Mouse (Mus musculus): ENCODE measurements around the gene Olfr846. TPM values are rescaled to one million over a fixed set of nuclear protein-coding genes. Genes with fewer than 3 reads are reported as not detected.

The Olfr846 gene
- total RNA-seq (2021) = not detected in 2 replicates
- long read RNA-seq, experiment 1 = 0 reads
- long read RNA-seq, experiment 2 = 0 reads

DNA sequence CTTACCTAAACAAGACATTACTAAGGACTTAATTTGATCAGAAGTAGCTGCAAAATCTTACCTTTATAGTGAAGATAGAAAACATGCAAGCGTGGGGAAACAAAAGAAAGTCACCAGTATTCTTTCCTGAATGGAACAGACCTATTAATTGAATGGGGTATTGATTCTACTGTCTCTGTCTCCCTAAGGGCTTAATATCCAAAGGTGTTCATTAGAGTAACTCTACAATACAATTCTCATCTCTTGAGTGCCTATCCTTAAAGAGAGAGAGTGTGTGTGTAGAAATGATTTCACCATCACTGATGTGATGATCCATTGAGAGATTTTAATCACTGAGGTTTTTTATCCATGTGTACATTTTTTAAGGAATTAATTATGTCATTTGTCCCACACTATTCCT, at the start of gene Olfr846:
Gene Olfr846, minus strand, starts transcription at position 101 of the 400 bp plus-strand sequence.
- DNase-seq = no peak

DNA sequence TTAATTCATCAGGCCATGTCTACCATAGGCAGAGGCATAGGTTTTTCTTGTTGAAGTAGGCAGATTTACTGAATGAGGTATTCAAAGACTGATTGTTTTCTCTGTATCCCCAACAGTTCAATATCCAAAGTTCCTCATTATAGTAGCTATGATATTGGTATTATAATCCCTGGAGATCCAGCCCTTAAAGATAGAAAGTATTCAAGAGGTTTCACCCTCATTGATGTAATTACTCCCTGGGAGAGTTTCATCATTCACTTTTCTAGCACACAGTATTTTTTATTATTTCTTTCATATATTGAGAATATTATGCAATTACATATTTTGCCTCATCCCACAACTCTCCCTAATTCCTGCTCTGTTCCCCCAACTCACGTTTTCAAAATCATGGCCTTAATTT, 14.8 kb upstream of the Olfr846 start, which contains the start of gene Olfr847:
Gene Olfr847, minus strand, starts transcription at position 101 of the 400 bp plus-strand sequence.
- DNase-seq = no peak

DNA sequence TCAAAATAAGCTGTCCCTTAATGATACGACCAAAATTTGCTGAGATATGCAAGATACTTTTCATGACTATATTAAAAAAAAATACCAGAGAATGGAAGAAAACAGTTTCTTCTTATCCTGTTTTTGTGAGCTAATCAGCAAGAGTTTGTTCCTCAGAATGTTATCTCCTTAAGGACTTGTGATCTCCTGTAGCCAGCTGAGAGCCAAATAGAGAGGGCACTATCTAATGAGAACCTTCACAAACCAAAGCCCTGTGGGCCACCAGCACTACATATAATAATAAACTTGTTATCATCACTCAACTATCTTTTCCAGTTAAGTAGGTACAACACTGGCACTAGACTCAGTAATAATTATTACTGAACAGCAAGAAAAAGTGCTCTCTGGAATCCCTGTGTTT, 27.6 kb downstream of the Olfr846 start, which contains the start of gene Olfr845:
Gene Olfr845, plus strand, starts transcription at position 301 of the 400 bp plus-strand sequence.
- DNase-seq = no peak

DNA sequence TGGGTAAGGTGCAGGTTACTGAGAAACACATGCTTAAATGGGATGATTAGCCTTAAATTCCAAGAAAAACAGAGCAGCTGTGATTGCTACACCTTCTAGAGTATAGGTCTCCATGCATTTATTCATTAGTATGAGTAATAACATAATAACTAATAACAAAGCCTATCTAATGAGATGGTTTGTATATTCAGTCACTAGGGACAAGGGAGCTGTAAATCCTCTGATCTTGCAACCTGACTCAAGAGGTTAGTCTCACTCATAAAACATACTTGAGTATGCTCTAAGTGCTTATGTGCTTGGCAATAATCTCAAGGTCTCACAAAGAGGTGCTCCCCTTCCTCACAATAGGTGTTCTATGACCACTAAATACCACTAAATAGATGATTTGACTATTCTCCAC, 47.8 kb downstream of the Olfr846 start, which contains the start of gene Olfr844:
Gene Olfr844, plus strand, starts transcription at position 301 of the 400 bp plus-strand sequence.
- no peak for DNase-seq

Other genes with a start within 250 kb of the Olfr846 start
- not detected in 2 replicates for gene Olfr836, start 243.6 kb downstream of the Olfr846 start, total RNA-seq (2021)
- not detected in 2 replicates for gene Olfr837, start 227.7 kb downstream of the Olfr846 start, total RNA-seq (2021)
- not detected in 2 replicates for gene Olfr839-ps1, start 186.7 kb downstream of the Olfr846 start, total RNA-seq (2021)
- not detected in 2 replicates for gene Olfr843, start 112.0 kb downstream of the Olfr846 start, total RNA-seq (2021)
- gene Olfr844, start 47.7 kb downstream of the Olfr846 start, total RNA-seq (2021) = not detected in 2 replicates
- gene Olfr845, start 27.5 kb downstream of the Olfr846 start, total RNA-seq (2021) = not detected in 2 replicates
- not detected in 2 replicates for gene Olfr847, start 14.7 kb upstream of the Olfr846 start, total RNA-seq (2021)
- not detected in 2 replicates for gene Olfr849, start 76.3 kb upstream of the Olfr846 start, total RNA-seq (2021)
- gene Olfr850, start 114.2 kb upstream of the Olfr846 start, total RNA-seq (2021) = not detected in 2 replicates
- gene Olfr851, start 129.3 kb upstream of the Olfr846 start, total RNA-seq (2021) = not detected in 2 replicates
- not detected in 2 replicates for gene Olfr853, start 177.1 kb upstream of the Olfr846 start, total RNA-seq (2021)
- gene Olfr854, start 203.4 kb upstream of the Olfr846 start, total RNA-seq (2021) = not detected in 2 replicates
- not detected in 2 replicates for gene Olfr855, start 218.6 kb upstream of the Olfr846 start, total RNA-seq (2021)

Measured in adrenal gland, postnatal 14 days (tissue).